Mouse (Mus musculus) hindbrain, postnatal 0 days (tissue): ENCODE measurements around the gene Thap12. TPM values are rescaled to one million over a fixed set of nuclear protein-coding genes. Genes with fewer than 3 reads are reported as not detected.
A peak's percentile ranks its signal among the peaks of the same experiment; 100 is the strongest.

ENCODE experiments used
- ATAC-seq: fragments of 200-750 bp; cut with Nextera tagmentation; 2 replicates; pipeline ENCODE4 v1.8.0; 2017; ENCODE audit warnings: mild to moderate bottlenecking, moderate TSS enrichment, moderate library complexity
- DNase-seq: peaks from one replicate; pipeline ENCODE4 v3.0.0-alpha.2; 2015; ENCODE audit warnings: low spot score
- H3K27ac ChIP-seq: fragments of 300-500 bp; sonication (generic); 2 replicates; pipeline ENCODE4 v1.5.1; 2014; ENCODE audit warnings: mild to moderate bottlenecking
- H3K27me3 ChIP-seq: fragments of 300-500 bp; sonication (generic); 2 replicates; pipeline ENCODE4 v1.6.1; 2014; ENCODE audit warnings: low read length, mixed read lengths; ENCODE audit not compliant: insufficient read depth
- H3K36me3 ChIP-seq: fragments of 300-500 bp; sonication (generic); 2 replicates; pipeline ENCODE4 v1.6.1; 2014; ENCODE audit warnings: low read length, mixed read lengths; ENCODE audit not compliant: insufficient read depth
- H3K4me1 ChIP-seq: fragments of 300-500 bp; sonication (generic); 2 replicates; pipeline ENCODE4 v1.6.1; 2014; ENCODE audit warnings: antibody characterized with exemption, low read length, mixed read lengths; ENCODE audit not compliant: insufficient read depth
- H3K4me2 ChIP-seq: fragments of 300-500 bp; sonication (generic); 2 replicates; pipeline ENCODE4 v1.6.1; 2014; ENCODE audit warnings: low read depth, mild to moderate bottlenecking, low read length, moderate library complexity, mixed read lengths
- H3K4me3 ChIP-seq: fragments of 300-500 bp; sonication (generic); 2 replicates; pipeline ENCODE4 v1.5.1; 2014; ENCODE audit warnings: low read length
- H3K9ac ChIP-seq: fragments of 300-500 bp; sonication (generic); replicated peaks from 2 replicates; pipeline ENCODE4 v1.6.1; 2014; ENCODE audit warnings: mild to moderate bottlenecking, low read length, moderate library complexity, mixed read lengths
- H3K9me3 ChIP-seq: fragments of 300-500 bp; sonication (generic); 2 replicates; pipeline ENCODE4 v1.6.1; 2016; ENCODE audit warnings: low read length, mixed read lengths
- CTCF ChIP-seq: IDR thresholded peaks from 2 replicates; pipeline ENCODE4 v1.5.1; 2016; ENCODE audit warnings: antibody characterized with exemption, control low read depth, low read depth
- WGBS: fragments of 180-500 bp; shearing (Covaris S2); extraction: QIAGEN DNeasy Blood & Tissue Kit; methylation state at CpG from one replicate; pipeline ENCODE4 v1.1.7; 2014; 5-methylcytosine and 5-hydroxymethylcytosine counted together
- polyA plus RNA-seq: library from polyadenylated mRNA; unstranded; fragments of >200 nt; fragmentation: Nextera tagmentation; extraction: Ambion mirVana; gene quantifications from 2 replicates; pipeline ENCODE4 v1.2.1, GENCODE M21; 2015
- total RNA-seq: library from RNA; depleted of rRNA; stranded (reverse); fragments of >200 nt; gene quantifications from 2 replicates; pipeline ENCODE4 v1.2.3, GENCODE M21; 2014; rRNA removed

Thap12 gene
- total RNA-seq: 49.6 and 49.7 TPM in 2 replicates
- polyA plus RNA-seq: 50.4 and 51.6 TPM in 2 replicates

DNA sequence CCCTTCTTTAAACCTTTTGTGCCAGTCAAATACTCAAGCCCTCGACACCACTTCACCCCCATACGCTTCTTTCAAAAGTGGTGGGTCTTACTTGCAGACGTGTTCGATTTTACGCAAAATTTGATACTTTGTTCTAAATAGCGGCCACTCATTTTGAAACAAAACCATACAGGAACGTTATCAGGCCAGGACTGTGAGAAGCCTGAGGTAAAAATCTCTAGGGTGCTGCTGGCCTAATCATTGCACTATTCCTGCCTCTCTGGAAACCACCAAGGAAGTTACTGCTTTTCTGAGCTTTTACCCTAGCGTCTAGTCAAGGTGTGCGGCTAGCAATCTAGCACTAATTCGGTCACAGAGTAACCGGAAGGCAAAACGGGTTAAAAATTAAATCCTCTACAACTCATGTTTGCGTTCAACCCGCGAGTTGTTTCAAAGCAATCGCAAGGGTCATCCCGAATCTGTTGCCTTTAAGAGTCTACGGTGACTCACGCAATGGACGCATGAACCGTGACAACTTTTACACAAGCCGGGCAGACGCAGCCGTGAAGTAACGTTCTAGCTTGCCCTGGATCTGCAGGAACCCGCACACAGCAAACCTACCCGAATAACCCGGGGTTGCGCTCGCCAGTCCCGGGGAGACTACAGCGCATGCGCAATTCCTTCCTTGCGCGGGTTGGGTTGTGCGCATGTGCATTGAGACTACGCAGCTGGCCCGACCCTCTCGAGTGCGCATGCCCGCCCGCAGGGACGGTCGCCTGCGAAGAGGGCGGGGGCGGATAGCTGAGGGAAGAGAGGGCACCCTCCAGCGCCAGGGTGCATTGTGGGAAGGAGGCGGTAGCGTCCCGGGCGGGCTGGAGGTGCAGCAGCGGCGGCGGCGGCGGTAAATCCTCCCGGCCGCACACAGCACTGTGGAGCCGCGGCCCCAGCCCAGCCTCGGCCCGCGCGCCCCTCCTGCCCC is at the start of gene Thap12:
TSS of gene Thap12 (plus strand) at position 821 of the 958 bp plus-strand sequence.
- peak within 1 kb of the TSS; percentile 99 for H3K4me3 ChIP-seq
- peak within 1 kb of the TSS; percentile 87 for H3K27ac ChIP-seq
- H3K4me2 ChIP-seq: peak within 1 kb of the TSS; percentile 83
- peak within 1 kb of the TSS; percentile 90 for H3K9ac ChIP-seq
- WGBS: 2% methylated on average over 53 of the region's 65 CpGs
- H3K4me1 ChIP-seq: peaks cover 14% of the 10 kb centered on the region
- peak; percentile 61 for TF ChIP-seq CTCF
- H3K36me3 ChIP-seq: no peaks in the 10 kb centered on the region
- peak; percentile 100 for DNase-seq
- peak; percentile 99 for ATAC-seq
- H3K27me3 ChIP-seq: no peaks in the 10 kb centered on the region
- no peaks in the 10 kb centered on the region for H3K9me3 ChIP-seq

DNA sequence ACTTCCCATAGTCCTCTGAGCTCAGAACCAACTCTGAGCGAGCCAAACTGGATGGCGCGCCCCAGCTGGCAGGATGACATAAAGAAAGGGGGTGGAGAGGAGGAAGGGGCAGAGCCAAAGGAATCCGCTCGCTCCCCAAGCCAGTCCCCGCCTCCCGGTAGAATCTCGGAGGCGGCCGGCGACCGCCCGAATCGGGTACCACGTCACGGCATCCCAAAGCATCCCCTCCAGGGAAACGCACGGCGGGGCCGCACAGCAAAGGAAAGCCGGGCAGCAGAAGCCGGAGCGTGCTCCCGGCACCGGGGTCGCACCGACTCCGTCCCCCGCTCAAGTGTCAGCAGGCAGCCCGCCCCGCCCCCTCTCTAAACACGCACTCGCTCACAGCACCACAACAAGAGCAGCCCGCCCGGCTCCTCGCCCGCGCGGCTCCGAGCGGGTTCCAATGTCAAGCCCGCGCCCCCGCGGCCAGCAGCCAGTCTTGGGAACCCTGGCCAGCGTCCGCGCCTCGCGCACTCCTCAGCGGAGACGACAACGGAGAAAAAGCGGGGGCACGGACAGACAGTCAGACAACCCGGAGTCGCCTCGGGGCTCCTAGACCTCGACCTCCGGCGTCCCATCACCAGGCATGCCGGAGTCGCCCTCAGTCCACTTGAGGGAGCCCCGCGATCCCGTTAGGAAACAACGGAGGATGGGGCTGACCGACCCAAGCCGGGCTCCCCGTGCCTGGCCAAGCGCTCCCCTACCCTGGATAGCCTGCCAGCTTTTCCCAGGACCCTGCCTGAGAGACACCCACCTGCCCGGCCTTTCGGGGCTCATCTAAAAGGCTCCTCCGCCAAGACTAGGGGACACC is 47.0 kb upstream of the Thap12 start:
- Histone ChIP-seq H3K36me3 (peaks cover 10% of the 10 kb centered on the region), H3K4me3 (peak overlapping the region; percentile 81), H3K4me2 (peak overlapping the region; percentile 62), H3K9me3 (no peaks in the 10 kb centered on the region), H3K4me1 (peaks cover 13% of the 10 kb centered on the region), H3K27me3 (no peaks in the 10 kb centered on the region), H3K9ac (peak overlapping the region; percentile 82), H3K27ac (peak overlapping the region; percentile 93)
- ATAC-seq (peak; percentile 67), DNase-seq (peak; percentile 91)
- under 1% methylated on average over 71 of the region's 74 CpGs for WGBS
- TF ChIP-seq CTCF: peak; percentile 50

DNA sequence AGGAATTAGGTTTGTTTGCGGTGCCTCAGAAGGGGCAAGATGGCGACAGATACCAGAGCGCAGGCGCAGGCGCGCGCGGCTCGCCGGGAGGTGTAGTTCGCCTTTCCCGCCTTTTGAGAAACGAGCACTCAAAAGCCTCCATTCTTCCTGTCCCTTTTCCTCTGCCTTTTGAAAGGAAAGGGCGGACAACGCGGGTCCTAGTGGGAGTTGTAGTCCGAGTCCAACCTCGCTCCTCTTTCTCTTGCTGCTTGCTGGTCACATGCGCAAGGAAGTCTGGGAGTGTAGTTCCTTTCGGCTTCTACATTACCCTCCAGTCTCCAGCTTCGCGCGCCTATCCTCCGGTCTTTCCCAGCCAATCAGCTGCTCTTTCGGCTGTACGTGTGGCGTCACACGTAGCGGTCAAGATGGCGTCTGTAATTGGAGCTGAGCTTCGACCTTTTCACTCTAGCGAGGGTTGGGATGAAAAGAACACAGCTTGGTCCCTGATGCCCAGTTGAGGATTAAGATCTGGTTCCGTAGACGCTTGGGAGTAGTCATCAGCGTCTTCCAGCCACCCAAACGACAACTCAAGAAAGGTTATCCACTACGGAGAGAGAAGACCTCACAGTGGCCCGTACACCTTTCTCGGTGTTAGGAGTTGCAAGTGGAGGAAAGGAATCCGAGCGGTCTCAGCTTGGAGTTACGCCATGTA is 46.2 kb upstream of the Thap12 start, which contains the start of gene Emsy:
TSS of gene Emsy (minus strand) at position 253 of the 691 bp plus-strand sequence.
- peak; percentile 98 for DNase-seq
- peaks cover 10% of the 10 kb centered on the region for H3K36me3 ChIP-seq
- H3K27ac ChIP-seq: peak within 1 kb of the TSS; percentile 93
- peak within 1 kb of the TSS; percentile 65 for H3K4me2 ChIP-seq
- peak within 1 kb of the TSS; percentile 82 for H3K9ac ChIP-seq
- H3K4me3 ChIP-seq: peak within 1 kb of the TSS; percentile 81
- H3K4me1 ChIP-seq: peaks cover 13% of the 10 kb centered on the region
- ATAC-seq: peak; percentile 97
- no peak for TF ChIP-seq CTCF
- no peaks in the 10 kb centered on the region for H3K9me3 ChIP-seq
- H3K27me3 ChIP-seq: no peaks in the 10 kb centered on the region
- under 1% methylated on average over 42 of the region's 42 CpGs for WGBS

DNA sequence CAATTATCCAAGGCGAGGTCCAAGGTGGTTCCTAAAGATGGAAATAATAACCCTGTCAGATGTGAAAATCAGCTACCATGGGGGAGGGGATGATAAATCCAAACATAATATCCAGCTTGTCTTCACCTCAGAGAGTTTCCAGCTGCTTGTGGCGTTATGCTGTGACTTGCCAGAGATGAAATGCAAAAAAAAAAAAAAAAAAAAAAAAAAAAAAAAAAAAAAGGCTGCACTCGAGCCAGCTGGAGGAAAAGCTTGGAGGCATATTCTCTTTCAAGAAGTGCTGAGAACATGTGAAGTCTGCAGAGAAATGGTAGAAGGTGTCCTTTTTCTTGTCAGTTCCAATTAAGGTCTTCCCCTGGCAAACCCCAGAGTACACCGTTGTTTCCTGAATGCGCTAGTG is 37.7 kb upstream of the Thap12 start:
- 67% methylated on average over 5 of the region's 5 CpGs for WGBS

DNA sequence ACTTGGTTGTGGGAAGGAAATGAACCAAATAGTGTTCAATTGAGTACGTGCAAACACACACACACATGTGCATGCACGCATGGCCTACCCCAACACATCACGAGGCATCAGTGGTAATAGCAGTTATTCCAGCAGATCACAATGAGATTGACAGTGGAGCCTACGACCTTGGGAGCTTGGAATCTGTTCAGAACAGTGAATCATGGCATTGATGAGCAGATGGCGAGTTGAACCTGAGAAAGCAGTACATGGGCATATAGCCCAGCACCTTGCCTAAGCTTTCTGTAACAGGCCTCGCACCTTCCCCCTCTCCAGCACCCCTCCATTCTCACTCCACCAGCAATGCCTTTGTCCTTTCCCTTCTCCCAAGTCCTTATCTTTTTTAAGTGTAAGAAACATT is 37.2 kb upstream of the Thap12 start:
- DNase-seq (no peak), ATAC-seq (no peak)
- Histone ChIP-seq H3K9me3 (no peaks in the 10 kb centered on the region), H3K4me1 (no peaks in the 10 kb centered on the region), H3K4me2 (no peak overlapping the region), H3K27me3 (no peaks in the 10 kb centered on the region), H3K4me3 (no peak overlapping the region), H3K27ac (no peak overlapping the region), H3K36me3 (no peaks in the 10 kb centered on the region), H3K9ac (no peak overlapping the region)
- TF ChIP-seq CTCF: no peak
- whole genome bisulfite sequencing: 78% methylated on average over 6 of the region's 6 CpGs

More for the DNA sequence above, 37.7 kb upstream of the Thap12 start:
- no peak overlapping the region for H3K4me3 ChIP-seq
- no peak for TF ChIP-seq CTCF
- no peaks in the 10 kb centered on the region for H3K4me1 ChIP-seq
- DNase-seq (no peak), ATAC-seq (no peak)
- no peaks in the 10 kb centered on the region for H3K9me3 ChIP-seq
- H3K9ac ChIP-seq: no peak overlapping the region
- no peaks in the 10 kb centered on the region for H3K27me3 ChIP-seq
- no peak overlapping the region for H3K4me2 ChIP-seq
- no peaks in the 10 kb centered on the region for H3K36me3 ChIP-seq
- H3K27ac ChIP-seq: no peak overlapping the region
